ENCODE assay signal across 21 mouse cellular contexts in the genomic region with DNA sequence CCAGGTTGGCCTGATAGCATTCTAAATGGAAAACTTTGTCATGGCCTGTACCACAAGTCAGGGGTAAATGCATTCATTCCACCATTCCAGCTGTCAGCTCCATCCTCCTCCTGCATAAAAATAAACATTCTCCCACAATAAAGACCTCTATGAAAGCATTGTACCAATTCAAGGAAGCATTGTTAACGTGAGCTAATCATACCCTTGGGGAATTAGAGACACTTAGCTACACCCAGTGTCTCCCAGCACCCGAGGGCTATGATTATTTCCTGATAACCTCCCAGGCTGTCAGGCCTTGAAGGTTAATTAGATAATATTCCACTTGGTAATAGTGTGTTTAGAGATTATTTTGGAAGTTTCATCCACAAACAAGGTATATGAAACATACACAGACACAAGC.
DNase-seq lines count a peak whose midpoint lies in the region; ATAC-seq lines count a peak whose summit lies in the region.
"Had no signal": no experiment of that assay in that cellular context is flagged by ENCODE, and none has a peak within 500 bp of the region (broad histone marks: within the 10 kb centered on the region; RNA-seq: fewer than 3 reads in every experiment).

No protein-coding gene starts in this region.

- no peaks in the 10 kb centered on the region for H3K4me1 ChIP-seq in forebrain, embryonic 14.5 days (ENCODE audit: control insufficient read depth, insufficient read depth, low read length)
- no peaks in the 10 kb centered on the region for H3K4me1 ChIP-seq in forebrain, embryonic 10.5 days
- H3K4me1 ChIP-seq: embryonic facial prominence, embryonic 13.5 days; forebrain, embryonic 13.5 days had no signal

- peak; percentile 2 for DNase-seq in forebrain, embryonic 14.5 days (ENCODE audit: low spot score)
- DNase-seq in forebrain, embryonic 10.5 days (ENCODE audit: extremely low spot score, low spot score): no peak
- peak; percentile 9 for DNase-seq in Muller cell, postnatal 12 days (ENCODE audit: inconsistent ontology term)
- peak; percentile 15 for DNase-seq in brain, adult 2 months (ENCODE audit: low read depth, low spot score)
- DNase-seq in retina, embryonic 14.5 days (ENCODE audit: low spot score): peak; percentile 53
- DNase-seq in gastrocnemius, adult 8-10 months (ENCODE audit: low spot score in 2 of 2): no peak
- no peak for DNase-seq in left cerebral cortex, postnatal 4 days
- DNase-seq in thymus, postnatal 0 days (ENCODE audit: low spot score): no peak
- DNase-seq: adrenal gland, adult 8-10 months; adrenal gland, postnatal 14 days; adrenal gland, postnatal 36 days; cerebellum, adult 11-12 months; cerebellum, adult 2 months; cerebellum, adult 9-10 months; cerebellum, postnatal 10 days; cerebellum, postnatal 25 days; forebrain, postnatal 0 days had no signal

- intact Hi-C loops in left cerebral cortex, postnatal 4 days (cut with DNase I): no loop called here

- no peak for ATAC-seq in forebrain, embryonic 14.5 days
- ATAC-seq: activated CD4-positive, CD25-positive, alpha-beta regulatory T cell, adult 4 months; forebrain, embryonic 13.5 days; forebrain, postnatal 0 days; Patski had no signal

- H3K27me3 ChIP-seq in forebrain, embryonic 14.5 days (replicated peaks; ENCODE audit: control insufficient read depth, insufficient read depth, low read length): no peaks in the 10 kb centered on the region
- no peaks in the 10 kb centered on the region for H3K27me3 ChIP-seq in forebrain, embryonic 10.5 days (ENCODE audit: poor library complexity, severe bottlenecking)
- H3K27me3 ChIP-seq: embryonic facial prominence, embryonic 13.5 days; forebrain, embryonic 13.5 days; Patski had no signal

- no peak overlapping the region for H3K9ac ChIP-seq in forebrain, embryonic 14.5 days (ENCODE audit: low read length)
- H3K9ac ChIP-seq: embryonic facial prominence, embryonic 13.5 days; forebrain, embryonic 13.5 days; forebrain, postnatal 0 days had no signal

- no peaks in the 10 kb centered on the region for H3K9me3 ChIP-seq in forebrain, embryonic 14.5 days (replicated peaks; ENCODE audit: control insufficient read depth, low read length)
- H3K9me3 ChIP-seq in forebrain, embryonic 10.5 days: no peaks in the 10 kb centered on the region
- H3K9me3 ChIP-seq: embryonic facial prominence, embryonic 13.5 days; forebrain, embryonic 13.5 days had no signal

- WGBS in forebrain, embryonic 14.5 days: 28% methylated on average over 2 of the region's 2 CpGs
- 49% methylated on average over 2 of the region's 2 CpGs for WGBS in forebrain, embryonic 10.5 days

- no peaks in the 10 kb centered on the region for H3K36me3 ChIP-seq in forebrain, embryonic 14.5 days (ENCODE audit: control insufficient read depth, insufficient read depth, low read length)
- H3K36me3 ChIP-seq in forebrain, embryonic 10.5 days (replicated peaks): no peaks in the 10 kb centered on the region
- H3K36me3 ChIP-seq: embryonic facial prominence, embryonic 13.5 days had no signal

- H3K4me2 ChIP-seq in forebrain, embryonic 14.5 days (ENCODE audit: low read length): no peak overlapping the region
- H3K4me2 ChIP-seq: embryonic facial prominence, embryonic 13.5 days; forebrain, embryonic 13.5 days had no signal

- no peak overlapping the region for H3K4me3 ChIP-seq in forebrain, embryonic 14.5 days (ENCODE audit: low read depth, low read length)
- no peak overlapping the region for H3K4me3 ChIP-seq in forebrain, embryonic 10.5 days
- H3K4me3 ChIP-seq: embryonic facial prominence, embryonic 13.5 days; forebrain, embryonic 13.5 days had no signal

- H3K27ac ChIP-seq in forebrain, embryonic 14.5 days (ENCODE audit: low read depth, low read length): no peak overlapping the region
- no peak overlapping the region for H3K27ac ChIP-seq in forebrain, embryonic 10.5 days
- H3K27ac ChIP-seq: embryonic facial prominence, embryonic 13.5 days; forebrain, embryonic 13.5 days had no signal

Comparison
In these comparisons a context has a peak if more than half of its experiments do, and no peak if none do; other contexts are left out.
1. DNase-seq: peak in forebrain, embryonic 14.5 days (single experiment), Muller cell, postnatal 12 days (single experiment), brain, adult 2 months (single experiment) and retina, embryonic 14.5 days (single experiment); none in forebrain, embryonic 10.5 days (single experiment), gastrocnemius, adult 8-10 months (0 of 2), left cerebral cortex, postnatal 4 days (single experiment) and thymus, postnatal 0 days (single experiment).